23 mouse cellular contexts compared by ENCODE assay signal in the genomic region with DNA sequence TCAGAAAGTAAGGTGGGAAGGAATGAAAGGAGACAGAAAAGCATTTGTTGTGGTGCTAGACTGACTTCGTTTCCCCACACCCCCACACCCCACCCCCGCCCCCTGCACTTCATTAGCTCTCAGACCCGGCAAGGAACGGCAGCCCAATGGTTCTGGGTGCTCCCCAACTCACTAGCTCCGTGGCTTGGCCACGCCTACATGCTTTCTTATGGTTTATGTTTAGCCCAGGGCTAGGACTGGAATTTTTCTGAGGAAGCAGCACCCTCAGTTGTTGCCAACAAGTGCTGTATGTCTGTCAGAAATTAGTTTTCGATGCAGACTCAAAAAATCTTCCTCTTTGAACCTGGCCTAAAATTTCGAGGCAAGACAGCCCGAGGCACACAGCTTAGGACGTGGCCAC. TPM values are rescaled to one million over a fixed set of nuclear protein-coding genes. Genes with fewer than 3 reads are reported as not detected.
DNase-seq lines count a peak whose midpoint lies in the region; ATAC-seq and TF ChIP-seq lines count a peak whose summit lies in the region.
"Had no signal": no experiment of that assay in that cellular context is flagged by ENCODE, and none has a peak within 500 bp of the region (broad histone marks: within the 10 kb centered on the region; RNA-seq: fewer than 3 reads in every experiment).

No protein-coding gene starts in this region.

- no peaks in the 10 kb centered on the region for H3K4me1 ChIP-seq in kidney, embryonic 14.5 days (ENCODE audit: control insufficient read depth, insufficient read depth, low read length)
- no peaks in the 10 kb centered on the region for H3K4me1 ChIP-seq in lung, adult 2 months (ENCODE audit: control insufficient read depth, insufficient read depth, low read length)
- H3K4me1 ChIP-seq in forebrain, embryonic 13.5 days: no peaks in the 10 kb centered on the region
- H3K4me1 ChIP-seq: heart, embryonic 13.5 days; megakaryocyte, embryonic 14.5 days had no signal

- H3K79me2 ChIP-seq in myocyte (ENCODE audit: control insufficient read depth, insufficient read depth): no peaks in the 10 kb centered on the region

- H3K9me3 ChIP-seq in kidney, embryonic 14.5 days (ENCODE audit: control insufficient read depth, low read length): no peaks in the 10 kb centered on the region
- H3K9me3 ChIP-seq in forebrain, embryonic 13.5 days (replicated peaks): no peaks in the 10 kb centered on the region
- H3K9me3 ChIP-seq: heart, embryonic 13.5 days; megakaryocyte, embryonic 14.5 days had no signal

- H3K4me3 ChIP-seq in kidney, embryonic 14.5 days (ENCODE audit: low read length): no peak overlapping the region
- H3K4me3 ChIP-seq in lung, adult 2 months (replicated peaks; ENCODE audit: extremely low read depth, low read depth, low read length): no peak overlapping the region
- H3K4me3 ChIP-seq in myocyte: no peak overlapping the region
- no peak overlapping the region for H3K4me3 ChIP-seq in forebrain, embryonic 13.5 days
- H3K4me3 ChIP-seq: heart, embryonic 13.5 days; megakaryocyte, embryonic 14.5 days had no signal

- H3ac ChIP-seq in myocyte (ENCODE audit: control insufficient read depth, insufficient read length): no peak overlapping the region

- TF ChIP-seq CTCF in lung, adult 2 months (IDR thresholded peaks at IDR 0.05; ENCODE audit: insufficient read depth, low read length): no peak

- H3K27me3 ChIP-seq in kidney, embryonic 14.5 days (ENCODE audit: control insufficient read depth, insufficient read depth, low read length): no peaks in the 10 kb centered on the region
- H3K27me3 ChIP-seq in myocyte (ENCODE audit: control insufficient read depth, insufficient read depth, insufficient read length): no peaks in the 10 kb centered on the region
- no peaks in the 10 kb centered on the region for H3K27me3 ChIP-seq in forebrain, embryonic 13.5 days
- H3K27me3 ChIP-seq: heart, embryonic 13.5 days had no signal

- ATAC-seq in kidney, embryonic 14.5 days (ENCODE audit: low FRiP score, low TSS enrichment): no peak; the same call in 1 of the 2 replicates
- no peak for ATAC-seq in forebrain, embryonic 13.5 days

- no peak overlapping the region for H3K4me2 ChIP-seq in kidney, embryonic 14.5 days (replicated peaks; ENCODE audit: low read depth, low read length)
- H3K4me2 ChIP-seq in myocyte (ENCODE audit: low read depth): peak overlapping the region; percentile 24
- no peak overlapping the region for H3K4me2 ChIP-seq in forebrain, embryonic 13.5 days
- H3K4me2 ChIP-seq: heart, embryonic 13.5 days; hindbrain, embryonic 14.5 days; liver, embryonic 11.5 days had no signal

- WGBS in kidney, embryonic 14.5 days: 51% methylated on average over 10 of the region's 10 CpGs
- WGBS in lung, adult 2 months: 41% methylated on average over 10 of the region's 10 CpGs
- WGBS in forebrain, embryonic 13.5 days: 69% methylated on average over 10 of the region's 10 CpGs

- no peak overlapping the region for H3K27ac ChIP-seq in kidney, embryonic 14.5 days (ENCODE audit: low read depth, low read length)
- H3K27ac ChIP-seq in forebrain, embryonic 13.5 days: no peak overlapping the region
- H3K27ac ChIP-seq: heart, embryonic 13.5 days; hindbrain, embryonic 14.5 days had no signal

- TF ChIP-seq POLR2A in lung, adult 2 months (IDR thresholded peaks at IDR 0.05; ENCODE audit: borderline replicate concordance, extremely low read depth, low read depth, low read length): no peak
- no peak for TF ChIP-seq POLR2A in myocyte (IDR thresholded peaks at IDR 0.05; ENCODE audit: insufficient read length, low read depth)

- H3K9ac ChIP-seq in kidney, embryonic 14.5 days (ENCODE audit: low read depth, low read length): no peak overlapping the region
- H3K9ac ChIP-seq in forebrain, embryonic 13.5 days: no peak overlapping the region
- H3K9ac ChIP-seq: heart, embryonic 13.5 days; hindbrain, embryonic 14.5 days had no signal

- no peaks in the 10 kb centered on the region for H3K36me3 ChIP-seq in kidney, embryonic 14.5 days (ENCODE audit: control insufficient read depth, insufficient read depth, low read length)
- no peaks in the 10 kb centered on the region for H3K36me3 ChIP-seq in myocyte (ENCODE audit: control insufficient read depth, insufficient read depth)
- H3K36me3 ChIP-seq in forebrain, embryonic 13.5 days (ENCODE audit: poor library complexity, severe bottlenecking): no peaks in the 10 kb centered on the region
- H3K36me3 ChIP-seq: heart, embryonic 13.5 days had no signal

- DNase-seq in kidney, adult 18-20 months: peak; percentile 55
- peak; percentile 45 for DNase-seq in lung, postnatal 10 days
- DNase-seq in lung, adult 2 months: no peak
- peak; percentile 51 to 56 for DNase-seq in kidney, adult 8-10 months
- no peak for DNase-seq in cerebellum, adult 9-11 months
- DNase-seq: adrenal gland, postnatal 10 days; heart, postnatal 36 days; midbrain, embryonic 14.5 days; thymus, adult 18-20 months; thymus, postnatal 4 days had no signal

TF ChIP-seq in myocyte, 11 proteins besides CTCF, POLR2A, EP300 and RAD21:
- TF ChIP-seq MYOG (IDR thresholded peaks at IDR 0.05; ENCODE audit: control insufficient read depth in 1 of 3, insufficient read depth in 1 of 3, insufficient read length in 2 of 3, low read depth in 2 of 3): no peak
- no peak for TF ChIP-seq TCF12 (IDR thresholded peaks at IDR 0.05; ENCODE audit: insufficient read depth, poor library complexity, severe bottlenecking)
- no peak for TF ChIP-seq CEBPB (IDR thresholded peaks at IDR 0.05; ENCODE audit: insufficient read depth, poor library complexity, severe bottlenecking)
- TF ChIP-seq E2F4 (IDR thresholded peaks at IDR 0.05; ENCODE audit: insufficient read depth): no peak
- no peak for TF ChIP-seq USF1 (IDR thresholded peaks at IDR 0.05; ENCODE audit: low read depth)
- TF ChIP-seq MAX (IDR thresholded peaks at IDR 0.05; ENCODE audit: low read depth): no peak
- no peak for TF ChIP-seq TCF3 (IDR thresholded peaks at IDR 0.05; ENCODE audit: insufficient read length, low read depth)
- no peak for TF ChIP-seq POLR2AphosphoS2 (IDR thresholded peaks at IDR 0.05; ENCODE audit: insufficient read length, low read depth)
- no peak for TF ChIP-seq SRF (IDR thresholded peaks at IDR 0.05; ENCODE audit: control insufficient read depth, insufficient read length, low read depth)
- TF ChIP-seq MYOD1 (IDR thresholded peaks at IDR 0.05; ENCODE audit: control insufficient read depth in 1 of 3, insufficient read length in 2 of 3, low read depth in 2 of 3): no peak
- no peak for TF ChIP-seq REST (IDR thresholded peaks at IDR 0.05; ENCODE audit: insufficient read depth, insufficient read length)

RNA-seq across cellular contexts. Expression of gene Tekt1, which starts 13.7 kb away (rescaled TPM):
- 5.8 and 8.3 TPM in 2 replicates for polyA plus RNA-seq in kidney, embryonic 14.5 days (2014; fragmentation: Nextera tagmentation; extraction: Ambion mirVana)
- polyA plus RNA-seq in lung, adult 2 months (2012; rRNA removed): 4.8 and 8.3 TPM in 2 replicates
- not detected for polyA plus RNA-seq in myocyte (2012; fragmentation: generic; extraction: Trizol)
- polyA plus RNA-seq in forebrain, embryonic 13.5 days (2015; fragmentation: Nextera tagmentation; extraction: Ambion mirVana): 6.4 and 9.1 TPM in 2 replicates
- polyA plus RNA-seq: spleen, adult 2 months had no signal

RNA-seq across cellular contexts. Expression of gene Fbxo39, which starts 34.3 kb away (rescaled TPM):
- polyA plus RNA-seq in kidney, embryonic 14.5 days (2014; fragmentation: Nextera tagmentation; extraction: Ambion mirVana): not detected in 2 replicates
- polyA plus RNA-seq in lung, adult 2 months (2012; rRNA removed): 0.12 and 0.31 TPM in 2 replicates
- 0.02 TPM for polyA plus RNA-seq in myocyte (2012; fragmentation: generic; extraction: Trizol)
- polyA plus RNA-seq in forebrain, embryonic 13.5 days (2015; fragmentation: Nextera tagmentation; extraction: Ambion mirVana): not detected in 2 replicates
- polyA plus RNA-seq: forebrain, embryonic 11.5 days; heart, embryonic 13.5 days; hindbrain, embryonic 14.5 days; intestine, embryonic 14.5 days; limb, embryonic 11.5 days; liver, embryonic 11.5 days; midbrain, embryonic 14.5 days; neural tube, embryonic 14.5 days; stomach, embryonic 14.5 days had no signal

RNA-seq across cellular contexts. Expression of gene Xaf1, which starts 47.1 kb away (rescaled TPM):
- polyA plus RNA-seq in kidney, embryonic 14.5 days (2014; fragmentation: Nextera tagmentation; extraction: Ambion mirVana): 4.2 and 4.8 TPM in 2 replicates
- 28.2 and 55.3 TPM in 2 replicates for polyA plus RNA-seq in lung, adult 2 months (2012; rRNA removed)
- polyA plus RNA-seq in myocyte (2012; fragmentation: generic; extraction: Trizol): 5.9 TPM
- 0.98 and 1.8 TPM in 2 replicates for polyA plus RNA-seq in forebrain, embryonic 13.5 days (2015; fragmentation: Nextera tagmentation; extraction: Ambion mirVana)

Comparison
In these comparisons a context has a peak if more than half of its experiments do, and no peak if none do; other contexts are left out.
1. DNase-seq: peak in kidney, adult 18-20 months (single experiment), lung, postnatal 10 days (single experiment) and kidney, adult 8-10 months (2 of 2); none in lung, adult 2 months (single experiment) and cerebellum, adult 9-11 months (single experiment).